Mouse (Mus musculus) left cerebral cortex, adult 2 months (tissue): ENCODE data around the gene Pin1rt1. TPM values are rescaled to one million over a fixed set of nuclear protein-coding genes. Genes with fewer than 3 reads are reported as not detected.

Experiments
- DNase-seq, 2 experiments: peaks; one replicate each; pipeline ENCODE4 v3.0.0; 2021 to 2022; ENCODE audit warnings: low spot score in 2 of 2, mixed read lengths in 1 of 2; ENCODE audit errors: extremely low spot score in 1 of 2
- H3K27ac ChIP-seq: fragments of 200-600 bp; 2 replicates; pipeline ENCODE4 v1.8.1; 2022
- H3K4me3 ChIP-seq: fragments of 200-600 bp; 2 replicates; pipeline ENCODE4 v1.8.1; 2022
- CTCF ChIP-seq: fragments of 200-600 bp; IDR thresholded peaks from 2 replicates; pipeline ENCODE4 v1.8.1; 2022; ENCODE audit warnings: antibody characterized with exemption, mild to moderate bottlenecking, moderate library complexity
- intact Hi-C: fragments of 180-260 bp; cut with DNase I; formaldehyde crosslinking; loops from one replicate; pipeline ENCODE4 v1.15.1; 2025
- total RNA-seq, 2 experiments: library from RNA; stranded (reverse); gene quantifications; 2 replicates each; pipeline ENCODE4 v1.2.3; 2021

Gene Pin1rt1
- total RNA-seq, 2 experiments from 2014 or later = not detected

DNA sequence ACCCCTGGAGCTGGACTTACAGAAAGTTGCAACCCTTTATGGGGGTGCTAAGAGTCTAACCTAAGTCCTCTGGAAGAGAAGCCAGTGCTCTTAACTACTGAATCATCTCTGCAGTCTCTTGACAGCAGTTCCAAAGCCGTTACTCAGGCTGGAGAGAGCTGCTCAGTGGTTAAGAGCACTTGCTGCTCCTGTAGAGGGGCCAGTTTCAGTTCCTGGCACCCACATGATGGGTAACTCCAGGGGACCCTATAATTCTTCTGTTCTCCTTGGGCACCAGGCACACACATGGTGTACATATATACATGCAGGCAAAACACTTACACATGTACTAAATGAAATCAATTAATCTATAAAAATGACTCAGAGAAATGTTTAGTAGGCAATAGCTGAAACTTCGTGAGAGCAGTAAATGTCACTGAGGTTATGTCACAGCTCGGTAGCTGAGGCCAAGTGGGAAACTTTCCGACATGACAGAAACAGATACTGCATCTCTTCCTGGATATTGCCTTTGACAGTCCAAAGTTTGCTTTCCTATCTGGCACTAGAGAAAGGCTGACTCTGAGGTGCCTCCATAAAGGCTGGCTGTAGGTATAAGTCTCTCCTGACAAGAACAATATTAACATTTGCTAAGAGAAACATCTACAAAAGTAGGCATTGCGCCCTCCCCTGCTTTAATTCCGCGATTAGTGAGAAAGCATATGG lies 24.2 kb upstream of the Pin1rt1 start:
- TF ChIP-seq CTCF = no peak
- intact Hi-C loops = loop anchor here (5.0 kb wide), 1 partner anchor 53 kb away; no protein-coding TSS in a partner anchor
- no peak for DNase-seq
- Histone ChIP-seq H3K27ac (no peak overlapping the region), H3K4me3 (no peak overlapping the region)

DNA sequence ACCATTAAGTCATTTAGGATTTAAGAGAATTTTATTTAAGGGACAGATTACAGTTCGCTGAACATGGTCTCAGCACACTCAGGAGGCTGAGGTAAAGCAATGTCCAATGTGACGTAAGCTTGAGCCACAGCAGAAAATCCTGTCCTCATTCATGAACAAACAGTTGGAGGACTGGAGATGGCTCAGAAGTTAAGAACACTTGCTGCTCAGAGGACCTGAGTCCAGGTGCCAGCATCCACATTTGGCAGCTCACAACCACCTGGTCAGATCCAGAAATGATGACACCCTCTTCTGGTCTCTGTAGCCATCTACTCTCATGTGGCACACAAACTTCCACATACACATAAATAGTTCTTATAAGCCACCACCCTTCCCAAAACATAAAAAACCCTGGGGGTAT lies 23.5 kb upstream of the Pin1rt1 start:
- no peak for TF ChIP-seq CTCF
- DNase-seq = no peak
- Histone ChIP-seq H3K27ac (no peak overlapping the region), H3K4me3 (no peak overlapping the region)
- intact Hi-C loops = loop anchor here (5.0 kb wide), 1 partner anchor 52 kb away; no protein-coding TSS in a partner anchor

DNA sequence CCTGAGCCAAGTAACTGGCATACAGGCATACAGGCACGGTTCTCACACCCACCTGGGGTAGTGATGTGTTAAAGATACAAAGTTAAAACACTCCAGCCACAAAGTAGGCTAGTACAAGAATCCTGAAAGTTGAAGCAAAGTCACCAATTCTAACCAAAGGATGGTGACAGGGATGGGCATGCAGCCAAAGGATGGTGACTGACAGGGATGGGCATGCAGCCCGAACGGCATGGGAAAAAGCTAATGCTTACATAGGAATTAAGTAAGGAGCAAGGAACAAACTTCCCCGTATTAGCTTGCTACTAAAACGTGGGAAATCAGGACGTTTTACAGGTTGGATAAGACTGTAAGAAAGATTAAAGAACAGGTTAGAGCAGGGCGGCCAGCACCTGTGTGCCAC lies 20.1 kb upstream of the Pin1rt1 start:
- H3K27ac ChIP-seq = no peak overlapping the region
- TF ChIP-seq CTCF = no peak
- no peak overlapping the region for H3K4me3 ChIP-seq
- DNase-seq = no peak
- intact Hi-C loops = no loop called here

DNA sequence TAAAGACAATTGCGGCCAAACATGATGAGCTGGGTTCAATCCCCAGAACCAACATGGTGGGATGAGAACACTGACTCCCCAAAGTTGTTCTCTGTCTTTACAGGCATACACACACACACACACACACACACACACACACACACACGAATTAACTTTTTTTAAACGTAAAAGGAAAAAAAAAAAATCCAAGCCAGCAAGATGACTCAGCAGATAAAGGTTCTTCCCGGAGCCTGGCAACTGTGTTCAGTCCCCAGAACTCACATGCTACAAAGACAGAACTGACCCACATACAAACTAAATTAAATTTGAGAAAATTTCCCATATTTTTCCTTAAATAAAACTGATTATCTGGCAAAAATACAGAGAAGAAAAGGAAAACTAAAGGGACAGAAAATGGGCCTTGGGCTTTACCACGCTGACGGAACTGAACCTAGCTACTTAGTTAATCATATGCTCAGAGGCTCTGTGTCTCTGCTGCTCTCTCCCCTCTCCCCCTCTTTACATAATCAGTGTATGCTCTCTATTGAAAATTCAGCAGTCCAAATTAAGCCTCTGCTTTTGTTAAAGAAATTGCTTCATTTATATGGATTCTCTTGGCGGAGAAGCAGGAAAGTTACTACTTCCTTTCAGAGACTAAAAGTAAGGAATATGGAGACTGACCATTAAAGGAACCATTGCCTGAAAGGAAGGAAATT lies 16.5 kb upstream of the Pin1rt1 start:
- H3K27ac ChIP-seq = no peak overlapping the region
- TF ChIP-seq CTCF = no peak
- no peak for DNase-seq
- intact Hi-C loops = no loop called here
- H3K4me3 ChIP-seq = no peak overlapping the region

DNA sequence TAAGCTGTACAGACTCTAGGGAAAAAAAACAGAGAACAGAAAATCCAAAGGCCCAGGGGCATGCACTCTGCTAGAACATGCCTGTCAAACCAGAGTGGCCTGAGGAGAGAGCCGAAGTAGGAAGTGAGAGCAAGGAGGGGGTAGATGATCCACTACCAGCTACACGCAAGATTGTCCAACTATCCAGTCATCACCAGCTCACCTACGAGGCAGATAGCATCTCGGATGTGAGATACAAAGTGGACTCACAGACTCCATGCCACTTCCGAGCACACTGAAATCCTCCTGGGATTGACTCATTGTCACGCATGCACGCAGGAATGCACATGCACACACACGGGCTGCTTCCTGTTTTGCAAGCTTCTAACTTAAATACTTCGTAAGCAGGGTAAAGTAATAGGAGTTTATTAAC lies 15.9 kb upstream of the Pin1rt1 start:
- Histone ChIP-seq H3K4me3 (no peak overlapping the region), H3K27ac (no peak overlapping the region)
- no peak for DNase-seq
- intact Hi-C loops = no loop called here
- no peak for TF ChIP-seq CTCF

DNA sequence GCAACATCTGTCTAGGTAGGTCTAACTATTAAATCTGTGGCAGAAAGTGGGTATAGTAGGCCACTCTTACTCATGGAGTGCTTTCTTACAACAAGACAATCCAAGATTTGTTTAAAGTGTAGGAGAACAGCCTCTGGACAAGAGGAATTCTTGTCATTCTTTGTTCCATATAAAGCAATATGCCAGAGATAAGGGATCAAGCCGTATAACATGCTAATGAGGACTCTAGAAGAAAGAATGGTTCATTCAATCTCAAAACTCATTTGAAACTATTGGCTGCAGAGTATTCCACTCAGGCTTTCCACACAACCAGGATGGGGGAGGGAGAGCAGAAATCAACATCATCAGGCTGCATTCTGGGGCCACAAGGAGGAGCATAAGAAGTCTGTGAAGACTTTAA lies 11.2 kb upstream of the Pin1rt1 start:
- H3K27ac ChIP-seq = no peak overlapping the region
- no peak for TF ChIP-seq CTCF
- H3K4me3 ChIP-seq = no peak overlapping the region
- intact Hi-C loops = no loop called here
- DNase-seq = no peak

DNA sequence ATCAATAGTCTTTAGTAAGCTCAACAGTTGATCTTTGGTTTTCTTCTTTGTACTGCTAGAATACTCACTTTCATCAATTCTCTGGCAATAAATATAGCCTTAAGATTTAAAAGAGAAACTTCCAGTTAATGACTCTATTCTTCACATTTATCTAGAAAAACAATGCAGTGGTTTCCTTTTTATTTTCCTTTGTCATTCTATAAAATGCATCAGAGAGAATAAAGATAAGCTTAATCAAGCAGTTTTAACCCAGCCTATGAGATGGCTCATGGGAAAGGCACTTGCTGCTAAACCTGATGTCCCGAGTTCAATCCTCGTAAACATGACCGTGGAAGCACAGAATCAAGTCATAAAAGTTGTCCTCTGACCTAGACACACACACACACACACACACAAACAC lies 5.8 kb upstream of the Pin1rt1 start:
- no peak for DNase-seq
- intact Hi-C loops = no loop called here
- TF ChIP-seq CTCF = no peak
- H3K27ac ChIP-seq = no peak overlapping the region
- no peak overlapping the region for H3K4me3 ChIP-seq

DNA sequence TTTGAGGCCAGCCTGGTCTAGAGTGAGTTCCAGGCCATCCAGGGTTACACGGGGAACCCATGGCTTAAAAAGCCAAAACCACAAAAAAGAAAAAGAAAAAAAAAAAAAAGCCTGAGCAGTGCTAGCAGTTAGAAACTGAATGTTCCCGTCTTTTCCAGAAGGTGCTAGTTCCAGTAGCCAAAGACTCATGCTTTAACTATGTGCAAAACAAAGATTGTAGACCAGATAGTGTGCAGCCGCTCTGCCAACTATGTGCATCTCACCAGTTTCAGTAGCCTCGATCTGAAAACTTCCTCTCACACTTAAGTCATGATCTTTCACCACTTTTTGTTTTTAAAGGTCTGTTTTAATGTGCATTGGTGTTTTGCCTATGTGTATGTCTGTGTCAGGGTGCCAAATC lies 1.6 kb upstream of the Pin1rt1 start:
- intact Hi-C loops = no loop called here

DNA sequence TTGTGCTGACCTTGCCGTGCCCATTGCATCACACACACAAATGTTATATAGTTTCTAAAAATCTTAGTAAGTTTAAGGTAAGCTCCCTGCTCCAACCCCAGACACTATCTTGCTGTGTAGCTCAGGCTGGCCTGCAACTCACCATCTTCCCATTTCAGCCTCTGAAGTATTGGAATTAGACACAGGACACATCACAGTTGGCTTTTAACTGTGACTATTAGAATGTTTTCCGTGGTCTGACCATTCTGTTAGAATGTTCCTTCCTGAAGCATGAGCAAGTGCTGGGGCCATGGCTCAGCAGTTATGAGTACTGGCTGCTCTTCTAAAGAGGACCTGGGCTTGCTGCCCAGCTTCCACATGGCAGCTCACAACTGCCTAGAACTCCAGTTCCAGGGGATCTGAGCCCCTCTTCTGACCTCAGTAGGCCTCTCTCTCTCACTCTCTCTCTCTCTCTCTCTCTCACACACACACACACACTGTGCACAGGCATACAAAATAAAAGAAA lies 1.1 kb upstream of the Pin1rt1 start:
- H3K4me3 ChIP-seq = no peak overlapping the region
- intact Hi-C loops = no loop called here
- no peak for DNase-seq
- no peak for TF ChIP-seq CTCF
- no peak overlapping the region for H3K27ac ChIP-seq

More for the DNA sequence above, 1.6 kb upstream of the Pin1rt1 start:
- DNase-seq = no peak
- TF ChIP-seq CTCF = no peak
- Histone ChIP-seq H3K4me3 (no peak overlapping the region), H3K27ac (no peak overlapping the region)

DNA sequence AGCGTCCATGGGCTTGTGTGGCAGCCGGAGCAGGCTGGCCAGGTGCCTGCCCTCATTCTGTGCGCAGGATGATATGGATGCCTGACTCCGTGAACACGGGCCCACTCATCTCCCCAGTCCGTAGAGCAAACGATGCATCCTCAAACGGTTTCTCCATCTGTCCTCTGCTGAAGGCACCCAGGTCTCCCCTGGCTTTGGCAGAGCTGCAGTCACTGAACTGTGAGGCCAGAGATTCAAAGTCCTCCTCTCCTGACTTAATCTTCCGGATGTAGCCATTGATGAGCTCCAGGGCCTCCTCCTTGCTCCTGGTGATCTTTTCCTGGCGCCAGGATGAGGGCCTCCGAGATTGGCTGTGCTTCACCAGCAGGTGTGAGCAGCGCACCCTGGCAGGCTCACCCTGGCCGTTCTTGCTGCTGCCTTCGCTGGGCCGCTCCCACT lies 1.9 kb downstream of the Pin1rt1 start:
- no peak overlapping the region for H3K27ac ChIP-seq
- no peak overlapping the region for H3K4me3 ChIP-seq
- intact Hi-C loops = no loop called here
- DNase-seq = no peak
- no peak for TF ChIP-seq CTCF

DNA sequence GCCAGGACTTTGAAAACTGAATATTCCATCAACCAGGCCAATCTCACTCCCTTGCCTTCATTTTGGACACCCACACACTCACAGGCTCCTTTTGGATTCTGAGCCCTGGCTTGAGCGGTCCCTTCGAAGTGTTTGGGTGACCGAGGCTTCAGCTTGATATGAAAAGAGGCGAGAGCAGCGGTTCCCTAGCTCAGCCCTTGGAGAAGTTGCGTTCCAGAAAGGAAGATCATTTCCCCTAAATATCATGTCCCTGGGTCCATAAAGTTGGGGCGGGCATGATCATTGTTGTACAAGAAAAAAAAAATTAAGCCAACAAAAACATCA lies 3.7 kb downstream of the Pin1rt1 start:
- DNase-seq = no peak
- intact Hi-C loops = loop anchor here (2.0 kb wide), 1 partner anchor 30 kb away; the partner anchor contains the start of gene Depdc7
- no peak for TF ChIP-seq CTCF
- peak overlapping the region; percentile 93 for H3K27ac ChIP-seq
- peak overlapping the region; percentile 85 for H3K4me3 ChIP-seq
